Mouse (Mus musculus): ENCODE results near the gene Nanog.

GRCm38 (mm10) chr6:122682646-122683045 lies 24.6 kb upstream of the Nanog start:
- TF ChIP-seq CTCF (conservative IDR thresholded peaks at IDR 0.05; ENCODE audit: low read length) (no peak), NANOG (IDR thresholded peaks at IDR 0.05; ENCODE audit: borderline replicate concordance, low read length) (no peak)
